Mouse (Mus musculus) MEL (cell line): ENCODE data around the gene Gpr19. TPM values are rescaled to one million over a fixed set of nuclear protein-coding genes. Genes with fewer than 3 reads are reported as not detected.

Source experiments
- polyA plus RNA-seq, 2 experiments: library from polyadenylated mRNA; stranded (reverse) in 1 of 2; unstranded in 1 of 2; fragments of >175 nt in 1 of 2; fragments of >200 nt in 1 of 2; gene quantifications; 2 replicates each; pipeline versions ENCODE4 v1.2.1 to v1.2.4; 2012; ENCODE audit warnings: low replicate concordance in 2 of 2, low read depth in 1 of 2; ENCODE audit not compliant: insufficient read length in 2 of 2, insufficient read depth in 1 of 2, missing spikeins in 1 of 2
- total RNA-seq: library from RNA; depleted of rRNA; stranded (reverse); fragments of 300-350 nt; gene quantifications from 2 replicates; pipeline ENCODE4 v1.2.3, GENCODE M21; 2012; rRNA removed

Gene Gpr19
- total and polyA plus RNA-seq, 3 experiments, result 8.4 to 11.7 TPM; not detected in 1

Other genes starting within 250 kb of the Gpr19 start
- gene Dusp16, start 106.0 kb downstream of the Gpr19 start, total RNA-seq, result 1.9 and 2.2 TPM in 2 replicates
- gene Dusp16, start 106.0 kb downstream of the Gpr19 start, polyA plus RNA-seq, result 1 to 10 TPM in 1 of 2 experiments, not detected in 1; 6.9 TPM
- 1.5 and 2.1 TPM in 2 replicates for gene Crebl2, start 68.4 kb downstream of the Gpr19 start, total RNA-seq
- 1 to 10 TPM in 1 of 2 experiments, not detected in 1; 3.7 TPM for gene Crebl2, start 68.4 kb downstream of the Gpr19 start, polyA plus RNA-seq
- 7.7 and 12.0 TPM in 2 replicates for gene Cdkn1b, start 21.8 kb upstream of the Gpr19 start, total RNA-seq
- gene Cdkn1b, start 21.8 kb upstream of the Gpr19 start, polyA plus RNA-seq, result 10 to 100 TPM in 1 of 2 experiments, not detected in 1; 21.2 TPM
- 0.07 and 0.12 TPM in 2 replicates for gene Apold1, start 83.1 kb upstream of the Gpr19 start, total RNA-seq
- gene Apold1, start 83.1 kb upstream of the Gpr19 start, polyA plus RNA-seq, result under 1 TPM in 1 of 2 experiments, not detected in 1; 0.08 TPM
- 84.1 and 102 TPM in 2 replicates for gene Ddx47, start 113.0 kb upstream of the Gpr19 start, total RNA-seq
- gene Ddx47, start 113.0 kb upstream of the Gpr19 start, polyA plus RNA-seq, result 100 to 1,000 TPM in 1 of 2 experiments, not detected in 1; 117 TPM
- gene Gprc5a, start 167.1 kb upstream of the Gpr19 start, total RNA-seq, result not detected in 2 replicates
- gene Gprc5a, start 167.1 kb upstream of the Gpr19 start, polyA plus RNA-seq, result under 1 TPM in 1 of 2 experiments, not detected in 1; 0.06 TPM
- gene Gprc5d, start 219.7 kb upstream of the Gpr19 start, total RNA-seq, result not detected in 2 replicates
- gene Gprc5d, start 219.7 kb upstream of the Gpr19 start, polyA plus RNA-seq, result not detected